Mouse (Mus musculus) heart, postnatal 0 days (tissue): ENCODE measurements around the gene Bmf.

ENCODE experiments used
- CTCF ChIP-seq: IDR thresholded peaks from 2 replicates; pipeline ENCODE4 v1.5.1; 2016; ENCODE audit warnings: antibody characterized with exemption, control low read depth, low read depth
- EP300 ChIP-seq: IDR thresholded peaks from 2 replicates; pipeline ENCODE4 v1.6.1; 2016; ENCODE audit warnings: antibody characterized with exemption, low read depth

- TF ChIP-seq EP300 (no peak), CTCF (no peak)
These were observed 51.6 kb downstream of the Bmf start for GRCm38 (mm10) chr2:118497890-118498289.
